Mouse (Mus musculus): ENCODE measurements around the gene AC109138.7.

DNA sequence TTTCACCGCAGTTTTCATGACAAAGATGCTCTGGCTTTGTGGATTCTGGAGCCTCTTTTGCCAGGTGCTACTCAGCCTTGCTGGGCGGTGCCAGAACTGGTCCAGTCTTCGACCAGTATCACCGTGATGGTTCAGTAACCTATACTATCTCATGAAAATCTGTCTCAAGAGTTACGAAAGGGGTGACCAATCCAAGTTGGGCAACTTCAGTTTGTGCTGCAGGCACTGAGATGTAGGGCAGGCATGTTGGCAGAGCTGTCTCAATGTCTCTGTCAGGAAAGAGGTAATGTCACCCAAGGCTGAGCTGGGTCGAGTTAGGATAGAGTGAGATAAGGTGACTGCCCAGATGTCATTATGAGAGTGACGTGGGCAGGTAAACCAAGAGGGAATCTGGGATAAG, 33.7 kb upstream of the AC109138.7 start:
- no peak for TF ChIP-seq CTCF (IDR thresholded peaks at IDR 0.05; ENCODE audit: extremely low read depth, insufficient read depth, insufficient read length, insufficient replicate concordance)
- no peak for TF ChIP-seq POLR2A (IDR thresholded peaks at IDR 0.05; ENCODE audit: low read depth, low read length)

Measured in spleen, adult 2 months (tissue).